Mouse (Mus musculus) frontal cortex, postnatal 10 days (tissue): ENCODE data around the gene Dusp7.

Experiments
- DNase-seq, 2 experiments: peaks; one replicate each; pipeline ENCODE4 v3.0.0; 2022; ENCODE audit warnings: low spot score in 2 of 2, mixed read lengths in 1 of 2

The Dusp7 gene

GRCm38 (mm10) chr9:106420608-106421007, 52.2 kb downstream of the Dusp7 start:
- no peak for DNase-seq

- DNase-seq: no peak
Observed at GRCm38 (mm10) chr9:106421033-106421864, 52.8 kb downstream of the Dusp7 start.

- peak; percentile 75 to 85 for DNase-seq
Observed at GRCm38 (mm10) chr9:106421865-106422160, 53.4 kb downstream of the Dusp7 start.
